ENCODE assay signal across 10 mouse cellular contexts in genomic region chr1:82585981-82586380, GRCm38 (mm10). TPM values are rescaled to one million over a fixed set of nuclear protein-coding genes. Genes with fewer than 3 reads are reported as not detected.
DNase-seq lines count a peak whose midpoint lies in the region; ATAC-seq and TF ChIP-seq lines count a peak whose summit lies in the region.
"Had no signal": no experiment of that assay in that cellular context is flagged by ENCODE, and none has a peak within 500 bp of the region (broad histone marks: within the 10 kb centered on the region; RNA-seq: fewer than 3 reads in every experiment).

No protein-coding gene starts in this region.

- H3K4me3 ChIP-seq in gastrocnemius, adult 2 months = peak overlapping the region; percentile 72
- peak overlapping the region; percentile 6 for H3K4me3 ChIP-seq in lung, adult 2 months (replicated peaks; ENCODE audit: extremely low read depth, low read depth, low read length)
- H3K4me3 ChIP-seq in forebrain, embryonic 11.5 days (ENCODE audit: low read depth, low read length) = no peak overlapping the region
- no peak overlapping the region for H3K4me3 ChIP-seq in hindbrain, embryonic 16.5 days (ENCODE audit: low read length)

- peak overlapping the region; percentile 72 for H3K27ac ChIP-seq in gastrocnemius, adult 2 months
- H3K27ac ChIP-seq in forebrain, embryonic 11.5 days (ENCODE audit: low read depth, low read length) = no peak overlapping the region
- no peak overlapping the region for H3K27ac ChIP-seq in hindbrain, embryonic 16.5 days (ENCODE audit: low read depth, low read length)

- intact Hi-C loops in gastrocnemius, adult 2 months (cut with DNase I) = no loop called here

- TF ChIP-seq POLR2A in lung, adult 2 months (IDR thresholded peaks at IDR 0.05; ENCODE audit: borderline replicate concordance, extremely low read depth, low read depth, low read length) = no peak

- H3K27me3 ChIP-seq in forebrain, embryonic 11.5 days (ENCODE audit: control insufficient read depth, insufficient read depth, low read length) = 0 out of 2 replicates have a peak, but pooled peaks cover 2% of the 10 kb centered on the region
- H3K27me3 ChIP-seq in hindbrain, embryonic 16.5 days (replicated peaks; ENCODE audit: control insufficient read depth, insufficient read depth, low read length) = peaks cover 6% of the 10 kb centered on the region

- no peak for DNase-seq in gastrocnemius, adult 2 months
- DNase-seq in gastrocnemius, adult 18-20 months (ENCODE audit: low spot score) = no peak
- DNase-seq in lung, adult 2 months = no peak
- no peak for DNase-seq in lung, postnatal 4 days
- no peak for DNase-seq in forebrain, embryonic 11.5 days (ENCODE audit: low spot score)
- DNase-seq in right cerebral cortex, adult 18-20 months = no peak
- no peak for DNase-seq in urinary bladder, adult 2 months (ENCODE audit: low spot score)
- DNase-seq: liver had no signal

- 69% methylated on average over 7 of the region's 7 CpGs for WGBS in lung, adult 2 months
- 75% methylated on average over 7 of the region's 7 CpGs for WGBS in forebrain, embryonic 11.5 days
- WGBS in hindbrain, embryonic 16.5 days = 73% methylated on average over 7 of the region's 7 CpGs

- peaks cover 4% of the 10 kb centered on the region; the same call in 1 of the 2 replicates for H3K4me1 ChIP-seq in lung, adult 2 months (ENCODE audit: control insufficient read depth, insufficient read depth, low read length)
- no peaks in the 10 kb centered on the region; the same call in 1 of the 2 replicates for H3K4me1 ChIP-seq in forebrain, embryonic 11.5 days (replicated peaks; ENCODE audit: control insufficient read depth, insufficient read depth, low read length)
- peaks cover 9% of the 10 kb centered on the region; the same call in 1 of the 2 replicates for H3K4me1 ChIP-seq in hindbrain, embryonic 16.5 days (ENCODE audit: control insufficient read depth, insufficient read depth, low read depth, low read length)

- peak overlapping the region; percentile 48; the same call in 1 of the 2 replicates for H3K9ac ChIP-seq in forebrain, embryonic 11.5 days (ENCODE audit: low read length)
- H3K9ac ChIP-seq in hindbrain, embryonic 16.5 days (ENCODE audit: low read depth, low read length) = no peak overlapping the region

- H3K4me2 ChIP-seq in forebrain, embryonic 11.5 days (ENCODE audit: low read depth, low read length, severe bottlenecking) = no peak overlapping the region
- H3K4me2 ChIP-seq in hindbrain, embryonic 16.5 days (ENCODE audit: low read length) = peak overlapping the region; percentile 86; the same call in 1 of the 2 replicates

- no peaks in the 10 kb centered on the region for H3K9me3 ChIP-seq in forebrain, embryonic 11.5 days (ENCODE audit: control insufficient read depth, low read length)
- no peaks in the 10 kb centered on the region for H3K9me3 ChIP-seq in hindbrain, embryonic 16.5 days (ENCODE audit: control insufficient read depth, low read length)
- H3K9me3 ChIP-seq: G1E had no signal

- ATAC-seq in forebrain, embryonic 11.5 days (replicated peaks; ENCODE audit: low FRiP score) = no peak
- ATAC-seq in hindbrain, embryonic 16.5 days = no peak

- no peak for TF ChIP-seq CTCF in gastrocnemius, adult 2 months (IDR thresholded peaks at IDR 0.05)
- TF ChIP-seq CTCF in lung, adult 2 months (IDR thresholded peaks at IDR 0.05; ENCODE audit: insufficient read depth, low read length) = no peak

- no peaks in the 10 kb centered on the region for H3K36me3 ChIP-seq in forebrain, embryonic 11.5 days (ENCODE audit: control insufficient read depth, insufficient read depth, low read length)
- no peaks in the 10 kb centered on the region for H3K36me3 ChIP-seq in hindbrain, embryonic 16.5 days (ENCODE audit: control insufficient read depth, insufficient read depth, low read length)
- H3K36me3 ChIP-seq: G1E had no signal

RNA-seq across cellular contexts. Expression of gene Col4a4, which starts 0.7 kb away (rescaled TPM):
- total RNA-seq in gastrocnemius, adult 2 months (2021) = 1 to 10 TPM; 1.1 to 1.6 TPM
- 1 to 10 TPM; 1.0 to 1.3 TPM for total RNA-seq in gastrocnemius, adult 18-20 months (2021)
- 19.2 and 26.5 TPM in 2 replicates for polyA plus RNA-seq in lung, adult 2 months (2012; rRNA removed)
- polyA plus RNA-seq in forebrain, embryonic 11.5 days (2014; fragmentation: Nextera tagmentation; extraction: Ambion mirVana) = 0.12 and 0.21 TPM in 2 replicates
- 0.25 and 0.41 TPM in 2 replicates for polyA plus RNA-seq in hindbrain, embryonic 16.5 days (2015; fragmentation: Nextera tagmentation; extraction: Ambion mirVana)
- polyA plus RNA-seq in urinary bladder, adult 2 months (2012; rRNA removed) = 1.3 and 1.4 TPM in 2 replicates
- polyA plus RNA-seq: G1E had no signal

RNA-seq across cellular contexts. Expression of gene Col4a3, which starts 0.7 kb away (rescaled TPM):
- total RNA-seq in gastrocnemius, adult 2 months (2021) = 1 to 10 TPM in 1 of 2 experiments, under 1 TPM in 1; 0.67 to 1.2 TPM
- total RNA-seq in gastrocnemius, adult 18-20 months (2021) = under 1 TPM; 0.50 to 0.59 TPM
- polyA plus RNA-seq in lung, adult 2 months (2012; rRNA removed) = 43.6 and 64.6 TPM in 2 replicates
- polyA plus RNA-seq in forebrain, embryonic 11.5 days (2014; fragmentation: Nextera tagmentation; extraction: Ambion mirVana) = 0.08 and 0.28 TPM in 2 replicates
- polyA plus RNA-seq in hindbrain, embryonic 16.5 days (2015; fragmentation: Nextera tagmentation; extraction: Ambion mirVana) = 0.46 and 0.60 TPM in 2 replicates
- polyA plus RNA-seq in urinary bladder, adult 2 months (2012; rRNA removed) = 0.94 and 1.0 TPM in 2 replicates

Comparison
In these comparisons a context has a peak if more than half of its experiments do, and no peak if none do; other contexts are left out.
1. H3K4me3 ChIP-seq: peak in gastrocnemius, adult 2 months (single experiment) and lung, adult 2 months (single experiment); none in forebrain, embryonic 11.5 days (single experiment) and hindbrain, embryonic 16.5 days (single experiment).
2. RNA of gene Col4a3, which starts 0.7 kb away (polyA plus RNA-seq): 43.6 to 64.6 TPM in lung, adult 2 months; 0.94 to 1.0 TPM in urinary bladder, adult 2 months, 0.46 to 0.60 TPM in hindbrain, embryonic 16.5 days and 0.08 to 0.28 TPM in forebrain, embryonic 11.5 days; every median in the first group is over 10 times any median in the second.